Mouse (Mus musculus) urinary bladder, adult 2 months (tissue): Measurements from ENCODE around the gene Brpf3. TPM values are rescaled to one million over a fixed set of nuclear protein-coding genes. Genes with fewer than 3 reads are reported as not detected.
"Not testable (repeated sequence)": the region's sequence is repeated elsewhere in the genome, so short reads cannot be mapped to it uniquely, and the experiment has no call there.

ENCODE experiments used
- DNase-seq: peaks from one replicate; pipeline ENCODE4 v3.0.0; 2022; ENCODE audit warnings: low spot score
- polyA plus RNA-seq: library from polyadenylated mRNA; depleted of rRNA; stranded (reverse); fragments of >200 nt; gene quantifications from 2 replicates; pipeline ENCODE4 v1.2.3, GENCODE M21; 2012

The Brpf3 gene
- polyA plus RNA-seq, 1 experiment = 33.3 TPM

DNA sequence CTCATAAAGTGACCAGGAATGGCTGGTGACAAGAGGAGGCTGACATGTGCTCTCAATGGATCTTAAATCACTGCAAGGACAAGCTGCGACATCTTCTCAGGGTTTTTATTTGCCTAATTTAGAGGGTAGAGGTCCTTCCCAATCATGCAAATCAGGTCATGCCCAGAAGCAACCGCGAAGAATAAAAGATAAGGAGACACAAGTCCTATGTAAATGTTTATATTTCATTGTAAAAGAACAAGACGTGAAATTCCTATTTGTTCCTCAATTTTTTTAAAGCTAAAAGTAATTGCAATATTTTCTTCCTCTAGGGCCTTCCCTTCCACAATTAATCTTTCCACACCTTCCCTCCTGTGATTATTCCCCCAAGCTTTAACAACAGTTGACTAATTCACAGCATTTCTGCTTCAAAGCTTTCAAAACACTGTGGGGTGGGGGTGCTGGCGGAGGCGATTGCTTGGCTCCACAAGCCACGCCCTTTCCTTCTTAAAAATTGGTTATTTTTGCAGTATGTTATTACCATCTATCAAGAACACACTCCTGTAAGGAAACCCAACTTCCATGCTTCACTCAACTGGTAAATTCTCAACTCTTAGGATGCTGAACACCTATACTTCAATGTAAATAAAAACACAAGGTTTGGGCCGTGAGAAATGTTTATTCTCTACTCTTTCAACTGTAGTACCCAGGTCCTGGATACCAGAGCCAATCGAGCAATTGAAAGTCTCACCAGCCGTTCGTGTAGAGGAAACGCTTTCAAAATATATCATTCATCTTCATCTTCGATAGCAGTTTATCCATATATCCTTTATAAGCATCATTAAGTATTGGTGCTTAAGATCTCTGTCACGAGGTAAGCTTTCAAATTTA, 1.4 kb upstream of the Brpf3 start:
- no peak for DNase-seq

- no peak for DNase-seq
These were observed 614 bp upstream of the Brpf3 start for GRCm38 (mm10) chr17:28800281-28800670.

DNA sequence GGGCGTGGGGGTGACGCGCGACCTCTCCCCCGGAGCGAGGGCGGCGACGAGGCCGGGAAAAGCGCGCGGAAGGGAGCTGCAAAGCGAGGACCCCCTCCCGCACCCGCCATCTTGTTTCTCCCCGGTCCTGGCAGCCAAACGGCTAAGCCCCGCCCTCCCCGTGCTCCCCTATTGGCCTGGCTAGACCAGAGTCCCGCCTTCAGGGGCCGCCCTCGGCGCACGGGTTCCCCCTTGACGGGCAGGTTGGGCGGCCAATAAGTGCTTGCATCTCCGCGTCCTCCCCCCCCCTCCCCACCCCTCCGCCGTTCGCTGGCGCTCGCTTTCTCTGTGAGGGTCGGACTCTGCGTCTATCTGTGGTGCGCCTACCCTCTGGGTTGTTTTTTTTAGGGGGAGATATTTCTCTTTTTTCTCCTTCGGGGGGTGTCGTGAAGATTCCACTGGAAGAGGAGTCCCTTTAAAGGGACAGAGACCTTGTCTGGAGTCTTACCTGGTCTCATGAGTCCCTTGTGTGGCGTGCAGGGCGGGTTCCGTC, 650 bp downstream of the Brpf3 start:
- DNase-seq = peak; percentile 97

- no peak for DNase-seq
These were observed 1.2 kb downstream of the Brpf3 start for GRCm38 (mm10) chr17:28802006-28802481.

- no peak for DNase-seq
These were observed 2.4 kb downstream of the Brpf3 start for GRCm38 (mm10) chr17:28803316-28803715.

- no peak for DNase-seq
These were observed 4.1 kb downstream of the Brpf3 start for GRCm38 (mm10) chr17:28804973-28805372.

DNA sequence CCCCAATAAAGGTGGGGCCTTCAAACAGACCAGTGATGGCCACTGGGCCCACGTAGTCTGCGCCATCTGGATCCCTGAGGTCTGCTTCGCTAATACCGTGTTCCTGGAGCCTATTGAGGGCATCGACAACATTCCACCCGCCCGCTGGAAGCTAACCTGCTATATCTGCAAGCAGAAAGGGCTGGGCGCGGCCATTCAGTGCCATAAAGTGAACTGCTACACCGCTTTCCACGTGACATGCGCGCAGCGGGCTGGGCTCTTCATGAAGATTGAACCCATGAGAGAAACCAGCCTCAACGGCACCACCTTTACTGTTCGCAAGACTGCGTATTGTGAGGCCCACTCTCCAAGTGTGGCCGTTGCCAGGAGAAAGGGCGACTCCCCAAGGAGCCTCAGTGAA, 5.9 kb downstream of the Brpf3 start:
- no peak for DNase-seq

GRCm38 (mm10) chr17:28808714-28809113, 7.8 kb downstream of the Brpf3 start:
- no peak for DNase-seq

GRCm38 (mm10) chr17:28809175-28809831, 8.4 kb downstream of the Brpf3 start:
- DNase-seq = no peak

DNA sequence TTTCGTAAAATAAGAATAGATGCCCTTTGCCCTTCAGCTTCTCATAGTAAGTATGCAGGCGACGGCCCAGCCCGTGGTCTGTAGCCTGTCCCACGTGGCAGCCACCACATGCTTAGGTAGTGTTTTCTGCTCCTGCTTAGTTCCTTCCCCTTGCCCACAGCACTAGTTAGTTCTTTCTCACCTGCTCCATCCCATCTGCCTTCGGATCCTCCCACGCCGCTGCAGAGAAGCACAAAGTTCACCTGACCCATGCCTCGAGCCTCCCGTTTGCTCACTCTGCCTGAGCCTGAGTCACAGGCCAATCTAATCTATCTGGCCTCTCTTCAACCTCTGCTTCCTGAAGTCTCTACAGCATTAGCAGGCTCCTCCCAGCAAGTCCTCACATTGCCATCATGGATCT, 11.5 kb downstream of the Brpf3 start:
- no peak for DNase-seq

DNA sequence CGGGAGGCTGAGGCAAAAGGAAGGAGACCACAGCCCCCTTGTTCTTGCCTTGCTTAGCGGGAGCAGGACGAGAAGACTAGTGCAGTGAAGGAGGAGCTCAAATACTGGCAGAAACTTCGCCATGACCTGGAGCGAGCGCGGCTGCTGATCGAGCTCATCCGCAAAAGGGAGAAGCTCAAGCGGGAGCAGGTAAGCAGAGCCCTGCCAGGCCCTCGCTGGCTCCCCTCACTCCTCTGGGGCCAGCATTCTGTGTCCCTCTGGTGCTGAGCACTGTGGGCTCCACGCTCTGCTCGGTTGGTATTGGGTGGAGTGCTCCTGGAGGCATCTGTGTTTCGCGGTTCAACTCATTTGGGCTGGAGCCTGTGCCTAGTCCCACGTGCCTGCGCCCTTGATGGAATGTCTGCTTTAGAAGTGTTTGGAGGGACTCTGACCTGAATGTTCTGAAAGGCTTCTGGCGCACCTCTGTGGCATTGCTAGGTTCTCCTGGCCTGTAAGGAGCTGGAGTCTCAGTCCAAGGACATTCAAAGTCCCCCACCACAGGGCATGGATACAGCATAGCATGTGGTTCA, 13.7 kb downstream of the Brpf3 start:
- DNase-seq = no peak

GRCm38 (mm10) chr17:28815384-28816004, 14.6 kb downstream of the Brpf3 start:
- DNase-seq = no peak

DNA sequence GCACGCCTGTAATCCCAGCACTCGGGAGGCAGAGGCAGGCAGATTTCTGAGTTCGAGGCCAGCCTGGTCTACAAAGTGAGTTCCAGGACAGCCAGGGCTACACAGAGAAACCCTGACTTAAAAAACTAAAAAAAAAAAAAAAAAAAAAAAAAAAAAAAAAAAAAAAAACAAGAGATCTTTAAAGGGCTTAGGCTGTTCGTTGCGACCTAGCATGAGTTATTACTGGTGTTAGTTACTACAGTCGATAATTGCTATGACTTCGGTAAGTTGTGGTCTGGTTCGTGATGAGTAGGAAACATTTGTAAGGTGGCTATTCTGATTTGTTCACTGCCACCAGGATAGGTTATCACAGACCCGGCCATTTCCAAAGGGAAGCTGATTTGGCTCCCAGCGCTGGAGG, 15.4 kb downstream of the Brpf3 start:
- DNase-seq = not testable (repeated sequence)

DNA sequence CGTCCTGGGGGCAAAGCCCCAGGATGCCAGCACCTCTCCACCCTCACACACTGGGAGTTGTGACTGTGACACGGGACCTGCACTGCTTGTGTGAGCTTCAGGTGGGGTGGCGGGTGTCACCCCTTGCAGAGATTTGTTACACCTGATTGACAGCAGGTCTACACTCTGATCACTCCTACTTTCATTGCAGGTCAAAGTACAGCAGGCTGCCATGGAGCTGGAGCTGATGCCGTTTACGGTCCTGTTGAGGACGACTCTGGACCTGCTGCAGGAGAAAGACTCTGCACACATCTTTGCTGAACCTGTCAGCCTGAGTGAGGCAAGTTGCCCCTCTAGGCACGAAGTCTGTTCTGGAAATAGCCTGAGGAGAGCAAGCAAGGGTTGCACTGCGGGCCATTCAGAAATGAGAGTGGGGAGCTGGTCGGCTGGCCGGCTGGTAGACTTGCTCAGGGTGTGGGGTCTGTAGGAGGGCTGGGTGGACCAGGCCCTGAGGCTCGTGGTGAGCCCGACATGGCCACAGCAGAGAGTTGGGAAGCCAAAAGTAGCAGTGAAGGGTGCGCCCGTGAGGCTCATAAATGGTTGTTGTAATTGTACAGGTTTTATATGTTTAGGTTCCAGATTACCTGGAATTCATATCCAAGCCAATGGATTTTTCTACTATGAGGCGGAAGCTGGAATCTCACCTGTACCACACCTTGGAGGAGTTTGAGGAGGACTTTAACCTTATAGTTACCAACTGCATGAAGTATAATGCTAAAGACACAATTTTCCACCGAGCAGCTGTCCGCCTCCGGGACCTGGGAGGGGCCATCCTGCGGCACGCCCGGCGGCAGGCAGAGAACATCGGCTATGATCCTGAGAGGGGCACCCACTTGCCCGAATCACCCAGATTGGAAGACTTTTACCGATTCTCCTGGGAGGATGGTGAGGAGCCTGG, 16.3 kb downstream of the Brpf3 start:
- DNase-seq = no peak

- DNase-seq = no peak
These were observed 19.3 kb downstream of the Brpf3 start for GRCm38 (mm10) chr17:28820189-28820588.

- DNase-seq = no peak
These were observed 22.3 kb downstream of the Brpf3 start for GRCm38 (mm10) chr17:28823004-28823745.

GRCm38 (mm10) chr17:28823749-28824148, 22.9 kb downstream of the Brpf3 start:
- no peak for DNase-seq

DNA sequence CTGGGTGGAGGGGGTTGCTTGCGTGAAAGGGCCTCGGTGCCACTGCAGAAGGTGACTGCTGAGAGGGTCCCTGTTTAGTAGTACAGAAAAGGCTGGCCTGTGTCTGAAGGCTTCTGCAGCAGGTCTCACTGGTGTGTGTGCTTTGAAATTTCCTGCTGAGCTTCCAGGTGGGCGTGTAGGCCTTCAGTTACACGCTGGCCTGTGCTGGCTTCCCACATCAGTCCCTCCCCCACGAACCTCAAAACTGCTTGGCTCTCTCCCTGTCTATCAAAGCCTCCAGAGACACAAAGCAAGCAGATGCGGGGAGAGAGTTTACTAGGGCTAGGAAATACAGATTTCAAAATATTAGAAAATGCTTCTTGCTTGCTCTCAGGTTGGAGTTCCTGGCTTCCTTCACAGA, 24.0 kb downstream of the Brpf3 start:
- DNase-seq = no peak

DNA sequence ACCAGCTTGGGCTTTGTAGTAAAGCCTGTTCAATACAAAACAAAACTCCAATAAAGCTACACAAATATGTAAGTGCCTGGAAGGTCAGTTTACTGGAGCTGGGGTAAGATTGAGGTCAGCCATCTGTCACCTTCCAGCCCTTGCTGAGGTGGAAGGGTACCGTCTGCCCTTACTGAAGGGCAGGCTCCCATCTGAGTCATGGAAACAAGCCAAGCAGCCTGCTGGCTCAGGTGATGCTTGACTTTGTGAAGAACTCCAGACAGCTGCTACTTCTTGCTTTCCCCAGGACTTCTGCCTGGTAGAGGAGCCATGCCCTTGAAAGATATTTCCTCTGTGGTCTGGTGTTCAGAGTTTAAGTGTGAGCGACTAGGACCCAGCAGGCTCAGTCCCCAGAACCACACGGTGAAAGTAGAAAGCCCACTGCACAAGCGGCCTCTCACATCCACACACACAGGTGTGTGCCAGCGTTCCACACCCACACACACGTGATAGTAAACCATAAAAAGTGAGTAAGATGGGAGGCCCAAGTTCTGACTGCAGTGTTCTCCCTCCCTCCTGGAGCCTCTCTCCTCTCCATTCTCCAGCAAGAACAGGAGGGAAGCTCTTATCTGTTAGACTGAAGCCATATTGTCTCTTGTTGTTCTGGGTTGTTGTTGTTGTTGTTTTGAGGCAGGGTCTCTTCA, 24.6 kb downstream of the Brpf3 start:
- DNase-seq = no peak
